Mouse (Mus musculus): Measurements from ENCODE around the gene Gm5089.

DNA sequence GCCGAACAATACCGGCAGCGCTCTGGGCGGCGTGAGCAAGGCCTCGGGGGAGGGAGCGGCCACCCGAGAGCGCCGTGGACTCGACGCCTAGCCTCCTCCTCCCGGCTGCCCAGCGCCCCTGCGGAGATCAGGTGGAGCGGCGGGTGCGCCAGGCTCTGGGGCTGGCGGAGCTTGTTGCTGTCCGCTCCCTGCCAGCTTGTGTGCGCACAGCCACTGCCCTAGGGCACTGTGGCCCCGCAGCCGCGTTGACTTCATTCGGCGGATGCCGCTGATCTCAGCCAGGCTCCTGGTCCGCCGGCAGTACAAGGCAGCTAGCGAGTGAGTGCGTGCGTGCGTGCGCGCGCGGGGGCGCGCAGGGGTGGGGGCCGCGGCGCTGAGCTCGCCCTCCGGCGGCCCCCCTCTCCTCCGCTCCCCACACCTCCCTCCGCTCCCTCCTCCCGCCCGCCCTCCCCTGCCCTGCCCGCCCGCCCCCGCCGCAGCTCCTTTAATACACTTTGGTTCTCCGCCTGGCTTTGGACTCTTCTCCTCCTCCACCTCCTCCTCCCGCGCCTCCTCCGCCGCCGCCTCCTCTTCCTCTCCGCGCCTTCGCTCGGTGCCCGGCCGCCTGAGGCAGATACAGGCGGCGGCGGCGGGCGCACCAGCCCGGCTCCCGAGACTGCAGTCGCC lies 24.1 kb upstream of the Gm5089 start, which contains the start of gene Zic2:
- TF ChIP-seq CTCF (IDR thresholded peaks at IDR 0.05) (no peak), EP300 (IDR thresholded peaks at IDR 0.05) (no peak)

All from lung, postnatal 0 days (tissue).